Mouse (Mus musculus): ENCODE data around the gene AW011738. TPM values are rescaled to one million over a fixed set of nuclear protein-coding genes. Genes with fewer than 3 reads are reported as not detected.
A peak's percentile ranks its signal among the peaks of the same experiment; 100 is the strongest.

The AW011738 gene
- polyA plus RNA-seq, 1 experiment from 2014 or later: 0.72 TPM

- no peak overlapping the region for H3K4me3 ChIP-seq (ENCODE audit: low read depth, low read length)
- H3K4me1 ChIP-seq (ENCODE audit: insufficient read depth): peaks cover 35% of the 10 kb centered on the region
- ATAC-seq (ENCODE audit: insufficient read depth) (no peak), DNase-seq (peak; percentile 40)
- H3K27me3 ChIP-seq (ENCODE audit: insufficient read depth, low read length): no peaks in the 10 kb centered on the region
- WGBS: 43% methylated on average over 8 of the region's 8 CpGs
- peaks cover 41% of the 10 kb centered on the region for H3K36me3 ChIP-seq (ENCODE audit: insufficient read depth)
- H3K9me3 ChIP-seq (ENCODE audit: low read depth, low read length): no peaks in the 10 kb centered on the region
- peak overlapping the region; percentile 16; the same call in 1 of the 2 replicates for H3K9ac ChIP-seq
- H3K4me2 ChIP-seq: peak overlapping the region; percentile 32
- TF ChIP-seq CTCF (IDR thresholded peaks at IDR 0.05; ENCODE audit: low read depth): no peak
- peak overlapping the region; percentile 93 for H3K27ac ChIP-seq (ENCODE audit: low read depth)
These were observed 10.5 kb upstream of the AW011738 start for GRCm38 (mm10) chr4:156192421-156193199.

- Histone ChIP-seq H3K36me3 (ENCODE audit: insufficient read depth) (peaks cover 41% of the 10 kb centered on the region), H3K4me2 (peak overlapping the region; percentile 32; the same call in 1 of the 2 replicates), H3K9me3 (ENCODE audit: low read depth, low read length) (no peaks in the 10 kb centered on the region), H3K4me3 (ENCODE audit: low read depth, low read length) (no peak overlapping the region), H3K4me1 (ENCODE audit: insufficient read depth) (peaks cover 35% of the 10 kb centered on the region), H3K9ac (0 out of 2 replicates have a peak overlapping the region, but pooled peaks have one; percentile 16), H3K27me3 (ENCODE audit: insufficient read depth, low read length) (no peaks in the 10 kb centered on the region), H3K27ac (ENCODE audit: low read depth) (peak overlapping the region; percentile 93)
- WGBS: 28% methylated on average over 2 of the region's 2 CpGs
- DNase-seq: peak; percentile 61
- ATAC-seq (ENCODE audit: insufficient read depth): no peak
- TF ChIP-seq CTCF (IDR thresholded peaks at IDR 0.05; ENCODE audit: low read depth): no peak
These were observed 9.9 kb upstream of the AW011738 start for GRCm38 (mm10) chr4:156193200-156193590.

- Histone ChIP-seq H3K9ac (no peak overlapping the region), H3K9me3 (ENCODE audit: low read depth, low read length) (no peaks in the 10 kb centered on the region), H3K27ac (ENCODE audit: low read depth) (peak overlapping the region; percentile 93; the same call in 1 of the 2 replicates), H3K4me1 (ENCODE audit: insufficient read depth) (peaks cover 32% of the 10 kb centered on the region), H3K4me3 (ENCODE audit: low read depth, low read length) (no peak overlapping the region), H3K27me3 (ENCODE audit: insufficient read depth, low read length) (no peaks in the 10 kb centered on the region), H3K4me2 (peak overlapping the region; percentile 32; the same call in 1 of the 2 replicates), H3K36me3 (ENCODE audit: insufficient read depth) (peaks cover 41% of the 10 kb centered on the region)
- DNase-seq (no peak), ATAC-seq (ENCODE audit: insufficient read depth) (no peak)
- WGBS: 59% methylated on average over 5 of the region's 5 CpGs
- no peak for TF ChIP-seq CTCF (IDR thresholded peaks at IDR 0.05; ENCODE audit: low read depth)
These were observed 9.2 kb upstream of the AW011738 start for GRCm38 (mm10) chr4:156193906-156194305.

- H3K36me3 ChIP-seq (ENCODE audit: insufficient read depth): peaks cover 41% of the 10 kb centered on the region
- no peaks in the 10 kb centered on the region for H3K27me3 ChIP-seq (ENCODE audit: insufficient read depth, low read length)
- WGBS: 47% methylated on average over 6 of the region's 6 CpGs
- no peak overlapping the region for H3K4me3 ChIP-seq (ENCODE audit: low read depth, low read length)
- ATAC-seq (ENCODE audit: insufficient read depth) (no peak), DNase-seq (no peak)
- no peak overlapping the region for H3K27ac ChIP-seq (ENCODE audit: low read depth)
- H3K9ac ChIP-seq: no peak overlapping the region
- no peak for TF ChIP-seq CTCF (IDR thresholded peaks at IDR 0.05; ENCODE audit: low read depth)
- H3K4me1 ChIP-seq (ENCODE audit: insufficient read depth): peaks cover 28% of the 10 kb centered on the region
- H3K4me2 ChIP-seq: peak overlapping the region; percentile 96; the same call in 1 of the 2 replicates
- no peaks in the 10 kb centered on the region for H3K9me3 ChIP-seq (ENCODE audit: low read depth, low read length)
These were observed 8.8 kb upstream of the AW011738 start for GRCm38 (mm10) chr4:156194346-156194745.

- H3K27ac ChIP-seq (ENCODE audit: low read depth): peak overlapping the region; percentile 82
- H3K4me1 ChIP-seq (ENCODE audit: insufficient read depth): peaks cover 26% of the 10 kb centered on the region
- ATAC-seq (ENCODE audit: insufficient read depth): peak; percentile 1; the same call in 1 of the 2 replicates
These were observed 6.9 kb upstream of the AW011738 start for GRCm38 (mm10) chr4:156195927-156196870.

GRCm38 (mm10) chr4:156197131-156197828, 5.8 kb upstream of the AW011738 start, which contains the start of gene Agrn:
Agrn (minus strand) TSS chr4:156197488.
- no peak for DNase-seq
- H3K4me3 ChIP-seq (ENCODE audit: low read depth, low read length): peak within 1 kb of the TSS; percentile 86
- peaks cover under 1% of the 10 kb centered on the region for H3K27me3 ChIP-seq (ENCODE audit: insufficient read depth, low read length)
- H3K4me1 ChIP-seq (ENCODE audit: insufficient read depth): peaks cover 24% of the 10 kb centered on the region
- peaks cover 20% of the 10 kb centered on the region; the same call in 1 of the 2 replicates for H3K36me3 ChIP-seq (ENCODE audit: insufficient read depth)
- H3K27ac ChIP-seq (ENCODE audit: low read depth): peak within 1 kb of the TSS; percentile 96
- WGBS: under 1% methylated on average over 61 of the region's 88 CpGs
- peak within 1 kb of the TSS; percentile 83 for H3K9ac ChIP-seq
- no peak for TF ChIP-seq CTCF (IDR thresholded peaks at IDR 0.05; ENCODE audit: low read depth)
- peak within 1 kb of the TSS; percentile 96 for H3K4me2 ChIP-seq
- ATAC-seq (ENCODE audit: insufficient read depth): peak; percentile 80
- no peaks in the 10 kb centered on the region for H3K9me3 ChIP-seq (ENCODE audit: low read depth, low read length)

More at GRCm38 (mm10) chr4:156195927-156196870, 6.9 kb upstream of the AW011738 start:
- no peaks in the 10 kb centered on the region for H3K9me3 ChIP-seq (ENCODE audit: low read depth, low read length)
- H3K4me3 ChIP-seq (ENCODE audit: low read depth, low read length): peak overlapping the region; percentile 86
- no peaks in the 10 kb centered on the region for H3K27me3 ChIP-seq (ENCODE audit: insufficient read depth, low read length)
- WGBS: 3% methylated on average over 35 of the region's 35 CpGs
- DNase-seq: peak; percentile 89
- H3K4me2 ChIP-seq: peak overlapping the region; percentile 96
- peak overlapping the region; percentile 83 for H3K9ac ChIP-seq
- no peak for TF ChIP-seq CTCF (IDR thresholded peaks at IDR 0.05; ENCODE audit: low read depth)
- peaks cover 26% of the 10 kb centered on the region for H3K36me3 ChIP-seq (ENCODE audit: insufficient read depth)

Data from lung, embryonic 14.5 days (tissue).